Mouse (Mus musculus): ENCODE measurements around the gene Pdzph1.

DNA sequence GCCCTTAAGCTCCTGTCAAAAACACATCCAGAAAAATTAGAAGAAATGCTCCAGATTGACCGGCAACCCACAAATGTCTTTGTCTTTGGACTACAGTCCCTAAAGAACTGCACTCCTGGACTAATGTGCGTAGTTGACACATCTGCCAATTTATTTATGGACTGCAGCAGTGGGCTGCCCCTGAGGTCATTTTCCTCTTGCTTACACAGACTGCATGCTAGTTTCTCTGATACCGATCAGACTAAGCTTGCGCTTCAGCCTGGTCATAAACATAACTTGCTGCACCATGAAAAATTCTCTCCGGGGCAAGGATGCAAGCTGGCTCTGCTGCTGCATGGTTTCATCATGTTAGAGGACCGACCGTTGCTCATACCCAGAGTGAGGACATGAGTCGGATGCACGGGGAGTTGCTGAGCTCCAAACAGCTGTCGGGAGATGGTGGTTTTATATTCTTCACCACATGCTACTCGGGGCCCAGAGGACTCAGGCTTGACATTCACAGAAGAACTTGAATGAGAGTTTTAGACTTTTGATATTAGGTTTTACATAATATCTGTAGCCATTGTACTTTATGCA lies 67.2 kb downstream of the Pdzph1 start:
- TF ChIP-seq USF1 (IDR thresholded peaks at IDR 0.05; ENCODE audit: low read depth) (no peak), CTCF (IDR thresholded peaks at IDR 0.05; ENCODE audit: control insufficient read depth, insufficient read depth, insufficient read length) (no peak)
